Mouse (Mus musculus): ENCODE measurements at regions not wholly inside any gene's neighbourhood (a gene's known extent, or its start where the extent isn't known, plus 50 kb on each side); places are given as distances from the start of the nearest gene placed in this dataset.

DNA sequence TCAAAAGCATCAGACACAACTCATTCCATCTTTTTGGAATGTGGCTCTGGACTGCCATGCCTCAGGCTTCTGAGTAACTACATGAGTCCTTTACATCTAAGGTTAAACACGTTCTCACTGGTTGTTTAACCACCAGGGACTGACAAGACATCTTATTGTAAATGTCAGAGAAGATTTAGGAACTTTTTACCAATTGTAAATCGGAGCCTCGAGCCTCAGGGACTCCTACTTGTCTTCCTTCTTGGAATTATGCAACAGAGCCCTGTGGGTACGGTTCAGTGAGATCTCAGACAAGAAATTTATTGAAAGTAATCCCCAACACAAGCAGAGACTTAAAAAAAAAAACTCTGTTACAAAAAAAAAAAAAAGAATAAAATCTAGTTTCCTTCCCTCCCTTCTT lies 187.7 kb downstream of the Slc4a3 start:
- 40% methylated on average over 4 of the region's 4 CpGs for WGBS
- no peak for TF ChIP-seq CTCF (IDR thresholded peaks at IDR 0.05; ENCODE audit: extremely low read depth, insufficient read length, insufficient replicate concordance, low read depth, low read length)
- no peak for TF ChIP-seq POLR2A (IDR thresholded peaks at IDR 0.05; ENCODE audit: low read depth, low read length)
- Histone ChIP-seq H3K27ac (ENCODE audit: insufficient read depth, low read depth, low read length) (no peak overlapping the region), H3K4me1 (ENCODE audit: control insufficient read depth, insufficient read depth, insufficient read length, low read length) (no peaks in the 10 kb centered on the region), H3K36me3 (ENCODE audit: control insufficient read depth, insufficient read depth, low read length) (no peaks in the 10 kb centered on the region), H3K27me3 (ENCODE audit: control insufficient read depth, insufficient read depth, low read length) (no peaks in the 10 kb centered on the region), H3K4me3 (ENCODE audit: low read depth, low read length) (no peak overlapping the region)

GRCm38 (mm10) chr1:75738651-75739050 lies 192.6 kb downstream of the Slc4a3 start:
- WGBS = 68% methylated on average over 5 of the region's 5 CpGs
- no peaks in the 10 kb centered on the region for H3K36me3 ChIP-seq (ENCODE audit: control insufficient read depth, insufficient read depth, low read length)
- H3K4me1 ChIP-seq (ENCODE audit: control insufficient read depth, insufficient read depth, insufficient read length, low read length) = no peaks in the 10 kb centered on the region
- H3K27ac ChIP-seq (ENCODE audit: insufficient read depth, low read depth, low read length) = no peak overlapping the region
- TF ChIP-seq CTCF (IDR thresholded peaks at IDR 0.05; ENCODE audit: extremely low read depth, insufficient read length, insufficient replicate concordance, low read depth, low read length) (no peak), POLR2A (IDR thresholded peaks at IDR 0.05; ENCODE audit: low read depth, low read length) (no peak)
- H3K27me3 ChIP-seq (ENCODE audit: control insufficient read depth, insufficient read depth, low read length) = no peaks in the 10 kb centered on the region
- H3K4me3 ChIP-seq (ENCODE audit: low read depth, low read length) = no peak overlapping the region

GRCm38 (mm10) chr1:75749665-75750221 lies 203.7 kb downstream of the Slc4a3 start:
- no peaks in the 10 kb centered on the region for H3K36me3 ChIP-seq (ENCODE audit: control insufficient read depth, insufficient read depth, low read length)
- H3K4me1 ChIP-seq (ENCODE audit: control insufficient read depth, insufficient read depth, insufficient read length, low read length) = no peaks in the 10 kb centered on the region
- H3K4me3 ChIP-seq (ENCODE audit: low read depth, low read length) = no peak overlapping the region
- no peaks in the 10 kb centered on the region for H3K27me3 ChIP-seq (ENCODE audit: control insufficient read depth, insufficient read depth, low read length)
- no peak for TF ChIP-seq POLR2A (IDR thresholded peaks at IDR 0.05; ENCODE audit: low read depth, low read length)
- no peak for TF ChIP-seq CTCF (IDR thresholded peaks at IDR 0.05; ENCODE audit: extremely low read depth, insufficient read length, insufficient replicate concordance, low read depth, low read length)
- WGBS = 73% methylated on average over 10 of the region's 10 CpGs
- H3K27ac ChIP-seq (ENCODE audit: insufficient read depth, low read depth, low read length) = no peak overlapping the region

GRCm38 (mm10) chr1:75772131-75772530 lies 226.1 kb downstream of the Slc4a3 start:
- TF ChIP-seq POLR2A (IDR thresholded peaks at IDR 0.05; ENCODE audit: low read depth, low read length) (no peak), CTCF (IDR thresholded peaks at IDR 0.05; ENCODE audit: extremely low read depth, insufficient read length, insufficient replicate concordance, low read depth, low read length) (no peak)
- no peaks in the 10 kb centered on the region for H3K27me3 ChIP-seq (ENCODE audit: control insufficient read depth, insufficient read depth, low read length)
- 60% methylated on average over 5 of the region's 5 CpGs for WGBS

GRCm38 (mm10) chr1:75773014-75773413 lies 226.9 kb downstream of the Slc4a3 start:
- 81% methylated on average over 5 of the region's 5 CpGs for WGBS

More at GRCm38 (mm10) chr1:75772131-75772530, 226.1 kb downstream of the Slc4a3 start:
- H3K4me1 ChIP-seq (ENCODE audit: control insufficient read depth, insufficient read depth, insufficient read length, low read length) = no peaks in the 10 kb centered on the region
- no peak overlapping the region for H3K27ac ChIP-seq (ENCODE audit: insufficient read depth, low read depth, low read length)
- H3K36me3 ChIP-seq (ENCODE audit: control insufficient read depth, insufficient read depth, low read length) = no peaks in the 10 kb centered on the region
- no peak overlapping the region for H3K4me3 ChIP-seq (ENCODE audit: low read depth, low read length)

DNA sequence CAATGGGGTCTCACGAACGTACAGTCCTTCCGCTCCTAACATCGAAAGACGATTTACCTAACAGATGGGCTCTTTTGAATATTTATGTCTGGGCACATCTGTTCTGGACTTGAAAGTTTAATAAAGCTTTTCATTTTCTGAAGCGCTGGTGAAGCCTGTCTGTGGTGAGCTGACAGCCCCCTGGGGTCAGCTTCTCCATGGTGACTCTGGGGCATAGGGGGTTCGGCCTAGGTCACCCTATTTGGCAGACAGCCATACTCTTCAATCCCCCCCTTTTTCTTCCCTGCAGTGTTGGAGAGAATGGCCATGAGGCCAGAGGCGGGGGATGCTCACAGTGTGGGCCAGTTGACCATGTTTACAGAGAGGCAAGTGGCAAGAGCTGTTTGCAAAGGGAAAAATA lies 232.8 kb downstream of the Slc4a3 start:
- Histone ChIP-seq H3K27ac (ENCODE audit: insufficient read depth, low read depth, low read length) (no peak overlapping the region), H3K4me3 (ENCODE audit: low read depth, low read length) (no peak overlapping the region), H3K4me1 (ENCODE audit: control insufficient read depth, insufficient read depth, insufficient read length, low read length) (no peaks in the 10 kb centered on the region), H3K27me3 (ENCODE audit: control insufficient read depth, insufficient read depth, low read length) (no peaks in the 10 kb centered on the region), H3K36me3 (ENCODE audit: control insufficient read depth, insufficient read depth, low read length) (no peaks in the 10 kb centered on the region)
- WGBS = 86% methylated on average over 8 of the region's 8 CpGs
- no peak for TF ChIP-seq CTCF (IDR thresholded peaks at IDR 0.05; ENCODE audit: extremely low read depth, insufficient read length, insufficient replicate concordance, low read depth, low read length)
- TF ChIP-seq POLR2A (IDR thresholded peaks at IDR 0.05; ENCODE audit: low read depth, low read length) = no peak

More at GRCm38 (mm10) chr1:75773014-75773413, 226.9 kb downstream of the Slc4a3 start:
- Histone ChIP-seq H3K27ac (ENCODE audit: insufficient read depth, low read depth, low read length) (no peak overlapping the region), H3K4me1 (ENCODE audit: control insufficient read depth, insufficient read depth, insufficient read length, low read length) (no peaks in the 10 kb centered on the region), H3K27me3 (ENCODE audit: control insufficient read depth, insufficient read depth, low read length) (no peaks in the 10 kb centered on the region), H3K36me3 (ENCODE audit: control insufficient read depth, insufficient read depth, low read length) (no peaks in the 10 kb centered on the region), H3K4me3 (ENCODE audit: low read depth, low read length) (no peak overlapping the region)
- no peak for TF ChIP-seq POLR2A (IDR thresholded peaks at IDR 0.05; ENCODE audit: low read depth, low read length)
- no peak for TF ChIP-seq CTCF (IDR thresholded peaks at IDR 0.05; ENCODE audit: extremely low read depth, insufficient read length, insufficient replicate concordance, low read depth, low read length)

- Histone ChIP-seq H3K4me1 (ENCODE audit: control insufficient read depth, insufficient read depth, insufficient read length, low read length) (no peaks in the 10 kb centered on the region), H3K27me3 (ENCODE audit: control insufficient read depth, insufficient read depth, low read length) (no peaks in the 10 kb centered on the region), H3K36me3 (ENCODE audit: control insufficient read depth, insufficient read depth, low read length) (no peaks in the 10 kb centered on the region), H3K4me3 (ENCODE audit: low read depth, low read length) (no peak overlapping the region), H3K27ac (ENCODE audit: insufficient read depth, low read depth, low read length) (no peak overlapping the region)
- WGBS = 83% methylated on average over 2 of the region's 2 CpGs
- no peak for TF ChIP-seq CTCF (IDR thresholded peaks at IDR 0.05; ENCODE audit: extremely low read depth, insufficient read length, insufficient replicate concordance, low read depth, low read length)
- no peak for TF ChIP-seq POLR2A (IDR thresholded peaks at IDR 0.05; ENCODE audit: low read depth, low read length)
Measured at GRCm38 (mm10) chr1:75783206-75783605, 237.1 kb downstream of the Slc4a3 start.
